Mouse (Mus musculus) cerebellum, adult 2 months (tissue): ENCODE data around the gene Anapc1.

Experiments
- CTCF ChIP-seq: fragments of 200-500 bp; IDR thresholded peaks from 2 replicates; pipeline ENCODE4 v1.5.1; 2011; ENCODE audit warnings: low read depth, mild to moderate bottlenecking, control low read depth, low read length, moderate library complexity, borderline replicate concordance; ENCODE audit not compliant: insufficient read depth
- POLR2A ChIP-seq: fragments of 200-500 bp; IDR thresholded peaks from 2 replicates; pipeline ENCODE4 v1.6.1; 2011; ENCODE audit warnings: low read length, control low read depth, borderline replicate concordance; ENCODE audit not compliant: insufficient read depth

DNA sequence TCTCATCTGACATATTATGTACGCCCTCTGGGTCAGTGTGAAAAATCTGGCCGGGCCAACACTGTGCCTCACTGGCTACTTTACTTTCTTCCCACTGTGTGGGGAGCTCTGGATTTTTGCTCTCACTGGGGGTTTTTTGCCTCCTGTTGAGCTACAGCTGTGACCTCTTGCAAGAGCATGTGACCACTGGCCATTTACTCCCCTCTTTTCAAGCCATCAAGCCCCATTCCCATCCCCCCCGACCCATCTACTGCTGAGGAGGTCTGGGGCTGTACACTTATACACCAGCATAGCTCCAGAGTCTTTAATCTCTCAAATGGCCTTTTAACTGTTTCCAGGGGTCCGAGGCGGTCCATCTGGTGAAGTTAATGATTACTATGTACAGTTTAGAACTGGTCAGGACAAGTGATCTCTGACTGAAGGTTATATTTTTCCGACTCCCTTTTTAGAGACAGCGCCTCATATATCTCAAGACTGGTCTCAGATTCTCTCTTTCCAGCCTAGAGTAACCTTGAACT, 27.6 kb upstream of the Anapc1 start:
- no peak for TF ChIP-seq POLR2A
- TF ChIP-seq CTCF, result no peak
